Mouse (Mus musculus) myocyte (in vitro differentiated cells): ENCODE data around the gene Alkbh7. TPM values are rescaled to one million over a fixed set of nuclear protein-coding genes. Genes with fewer than 3 reads are reported as not detected.

Experiments
- H3K27me3 ChIP-seq: one replicate; pipeline ENCODE4 v1.6.1; 2011; ENCODE audit not compliant: control insufficient read depth, insufficient read depth, insufficient read length
- H3K36me3 ChIP-seq: one replicate; pipeline ENCODE4 v1.6.1; 2011; ENCODE audit not compliant: control insufficient read depth, insufficient read depth
- H3K4me2 ChIP-seq: one replicate; pipeline ENCODE4 v1.6.1; 2011; ENCODE audit warnings: low read depth, control low read depth
- H3K4me3 ChIP-seq: one replicate; pipeline ENCODE4 v1.5.1; 2011; ENCODE audit warnings: mild to moderate bottlenecking, control low read depth, moderate library complexity
- H3K79me2 ChIP-seq: one replicate; pipeline ENCODE4 v1.6.1; 2011; ENCODE audit not compliant: control insufficient read depth, insufficient read depth
- H3ac ChIP-seq: one replicate; pipeline ENCODE4 v1.6.1; 2011; ENCODE audit not compliant: control insufficient read depth, insufficient read length
- CEBPB ChIP-seq: IDR thresholded peaks from 2 replicates; pipeline ENCODE4 v1.6.1; 2011; ENCODE audit warnings: mild to moderate bottlenecking, moderate library complexity; ENCODE audit not compliant: poor library complexity, insufficient read depth, severe bottlenecking
- E2F4 ChIP-seq: IDR thresholded peaks from one replicate; pipeline ENCODE4 v1.6.1; 2011; ENCODE audit warnings: mild to moderate bottlenecking, control low read depth, moderate library complexity; ENCODE audit not compliant: insufficient read depth
- MAX ChIP-seq: IDR thresholded peaks from one replicate; pipeline ENCODE4 v1.6.1; 2011; ENCODE audit warnings: low read depth, mild to moderate bottlenecking, control low read depth
- MYOD1 ChIP-seq, 3 experiments: IDR thresholded peaks; one replicate each; pipeline ENCODE4 v1.6.1; 2011; ENCODE audit warnings: control low read depth in 2 of 3, low read depth in 2 of 3, mild to moderate bottlenecking in 2 of 3, moderate library complexity in 1 of 3; ENCODE audit not compliant: insufficient read length in 2 of 3, control insufficient read depth in 1 of 3
- MYOG ChIP-seq, 3 experiments: IDR thresholded peaks; one replicate each; pipeline ENCODE4 v1.6.1; 2011; ENCODE audit warnings: control low read depth in 2 of 3, low read depth in 2 of 3, mild to moderate bottlenecking in 2 of 3; ENCODE audit not compliant: insufficient read length in 2 of 3, control insufficient read depth in 1 of 3, insufficient read depth in 1 of 3
- POLR2A ChIP-seq: IDR thresholded peaks from one replicate; pipeline ENCODE4 v1.6.1; 2011; ENCODE audit warnings: low read depth, mild to moderate bottlenecking, control low read depth, moderate library complexity; ENCODE audit not compliant: insufficient read length
- POLR2AphosphoS2 ChIP-seq: IDR thresholded peaks from one replicate; pipeline ENCODE4 v1.6.1; 2011; ENCODE audit warnings: low read depth, control low read depth; ENCODE audit not compliant: insufficient read length
- REST ChIP-seq: IDR thresholded peaks from one replicate; pipeline ENCODE4 v1.6.1; 2011; ENCODE audit warnings: mild to moderate bottlenecking, control low read depth, moderate library complexity; ENCODE audit not compliant: insufficient read depth, insufficient read length
- SRF ChIP-seq: IDR thresholded peaks from one replicate; pipeline ENCODE4 v1.6.1; 2011; ENCODE audit warnings: low read depth; ENCODE audit not compliant: control insufficient read depth, insufficient read length
- TCF12 ChIP-seq: IDR thresholded peaks from one replicate; pipeline ENCODE4 v1.6.1; 2011; ENCODE audit warnings: mild to moderate bottlenecking, control low read depth; ENCODE audit not compliant: poor library complexity, insufficient read depth, severe bottlenecking
- TCF3 ChIP-seq: IDR thresholded peaks from one replicate; pipeline ENCODE4 v1.6.1; 2011; ENCODE audit warnings: low read depth, control low read depth; ENCODE audit not compliant: insufficient read length
- USF1 ChIP-seq: IDR thresholded peaks from one replicate; pipeline ENCODE4 v1.6.1; 2011; ENCODE audit warnings: low read depth, mild to moderate bottlenecking, control low read depth, moderate library complexity
- polyA plus RNA-seq: library from polyadenylated mRNA; unstranded; fragments of >200 nt; fragmentation: generic; extraction: Trizol; gene quantifications from one replicate; pipeline ENCODE4 v1.2.1, GENCODE M21; 2012; ENCODE audit warnings: missing spikeins

Alkbh7 gene
- polyA plus RNA-seq, 1 experiment: 61.9 TPM

- peak overlapping the region; percentile 89 for H3K4me2 ChIP-seq
- H3K4me3 ChIP-seq: peak overlapping the region; percentile 22
Observed at GRCm38 (mm10) chr17:57032854-57033253, 35.7 kb downstream of the Alkbh7 start.

GRCm38 (mm10) chr17:57038978-57039377 lies 41.8 kb downstream of the Alkbh7 start:
- TF ChIP-seq MAX (no peak), TCF12 (no peak), TCF3 (no peak), POLR2A (no peak), USF1 (no peak), E2F4 (no peak), SRF (no peak), REST (no peak), MYOG (IDR thresholded peaks at IDR 0.05; ENCODE audit: control insufficient read depth in 1 of 3, insufficient read depth in 1 of 3, insufficient read length in 2 of 3, low read depth in 2 of 3) (no peak), POLR2AphosphoS2 (no peak), MYOD1 (IDR thresholded peaks at IDR 0.05; ENCODE audit: control insufficient read depth in 1 of 3, insufficient read length in 2 of 3, low read depth in 2 of 3) (no peak), CEBPB (no peak)
- peaks cover 22% of the 10 kb centered on the region for H3K27me3 ChIP-seq
- H3K4me3 ChIP-seq: no peak overlapping the region
- no peak overlapping the region for H3ac ChIP-seq
- no peaks in the 10 kb centered on the region for H3K36me3 ChIP-seq
- H3K4me2 ChIP-seq: no peak overlapping the region
- H3K79me2 ChIP-seq: no peaks in the 10 kb centered on the region

More at GRCm38 (mm10) chr17:57032854-57033253, 35.7 kb downstream of the Alkbh7 start:
- TF ChIP-seq USF1 (no peak), SRF (no peak), MYOD1 (IDR thresholded peaks at IDR 0.05; ENCODE audit: control insufficient read depth in 1 of 3, insufficient read length in 2 of 3, low read depth in 2 of 3) (no peak), POLR2A (no peak)
- H3ac ChIP-seq: no peak overlapping the region
- peaks cover 4% of the 10 kb centered on the region for H3K36me3 ChIP-seq
- H3K79me2 ChIP-seq: peaks cover 30% of the 10 kb centered on the region
- H3K27me3 ChIP-seq: peaks cover 6% of the 10 kb centered on the region

DNA sequence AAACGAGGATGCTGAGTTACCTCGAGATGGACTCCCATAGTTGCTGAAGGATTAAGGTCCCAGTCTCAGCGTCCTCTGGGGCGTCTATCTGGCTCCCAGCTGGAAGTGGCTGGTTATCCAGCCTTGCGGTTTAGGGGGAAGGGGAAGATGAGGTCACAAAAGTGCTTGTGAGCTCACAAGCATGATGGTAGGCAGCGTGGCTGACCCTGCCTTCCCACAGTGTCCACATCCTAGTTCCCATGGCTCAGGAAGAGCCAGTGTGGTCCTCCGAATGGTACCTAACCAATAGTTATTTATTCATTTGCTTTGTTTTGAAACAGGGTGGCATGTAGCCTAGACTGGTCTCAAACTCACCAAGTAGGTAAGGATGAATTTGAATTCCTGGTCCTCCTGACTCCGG lies 44.4 kb downstream of the Alkbh7 start, which contains the start of gene Slc25a41:
Gene Slc25a41 (minus strand): TSS at position 101 of the 400 bp plus-strand sequence.
- H3ac ChIP-seq: no peak within 1 kb of the TSS
- H3K4me3 ChIP-seq: no peak within 1 kb of the TSS
- no peak within 1 kb of the TSS for H3K4me2 ChIP-seq
- H3K27me3 ChIP-seq: peaks cover 38% of the 10 kb centered on the region
- no peaks in the 10 kb centered on the region for H3K79me2 ChIP-seq
- TF ChIP-seq SRF (no peak), E2F4 (no peak), CEBPB (no peak), TCF3 (no peak), MAX (no peak), REST (no peak), POLR2AphosphoS2 (no peak), POLR2A (no peak)
- H3K36me3 ChIP-seq: no peaks in the 10 kb centered on the region

DNA sequence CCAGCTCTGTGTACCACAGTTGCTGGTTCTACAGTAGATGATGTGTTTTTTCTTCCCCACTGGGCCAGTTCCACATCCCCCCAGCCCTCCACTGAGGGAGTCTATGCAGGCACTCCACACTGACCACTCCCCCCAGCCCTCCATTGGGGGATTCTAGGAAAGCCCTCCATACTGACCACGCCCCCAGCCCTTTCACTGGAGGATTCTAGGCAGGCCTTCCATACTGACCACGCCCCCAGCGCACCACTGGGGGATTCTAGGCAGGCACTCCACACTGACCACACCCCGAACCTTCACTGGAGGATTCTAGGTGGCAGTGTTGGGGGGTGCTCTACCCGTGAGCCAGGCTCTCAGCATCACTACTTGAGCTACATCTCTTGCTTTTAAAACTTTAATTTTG lies 50.3 kb downstream of the Alkbh7 start:
- Histone ChIP-seq H3ac (no peak overlapping the region), H3K79me2 (no peaks in the 10 kb centered on the region), H3K4me2 (no peak overlapping the region), H3K4me3 (no peak overlapping the region), H3K36me3 (no peaks in the 10 kb centered on the region), H3K27me3 (peaks cover 22% of the 10 kb centered on the region)
- TF ChIP-seq POLR2A: no peak
- TF ChIP-seq USF1: no peak
- no peak for TF ChIP-seq TCF3
- TF ChIP-seq MYOG (IDR thresholded peaks at IDR 0.05; ENCODE audit: control insufficient read depth in 1 of 3, insufficient read depth in 1 of 3, insufficient read length in 2 of 3, low read depth in 2 of 3): no peak
- no peak for TF ChIP-seq TCF12
- no peak for TF ChIP-seq REST
- TF ChIP-seq SRF: no peak
- TF ChIP-seq MAX: no peak
- no peak for TF ChIP-seq E2F4
- TF ChIP-seq POLR2AphosphoS2: no peak
- TF ChIP-seq MYOD1 (IDR thresholded peaks at IDR 0.05; ENCODE audit: control insufficient read depth in 1 of 3, insufficient read length in 2 of 3, low read depth in 2 of 3): no peak

DNA sequence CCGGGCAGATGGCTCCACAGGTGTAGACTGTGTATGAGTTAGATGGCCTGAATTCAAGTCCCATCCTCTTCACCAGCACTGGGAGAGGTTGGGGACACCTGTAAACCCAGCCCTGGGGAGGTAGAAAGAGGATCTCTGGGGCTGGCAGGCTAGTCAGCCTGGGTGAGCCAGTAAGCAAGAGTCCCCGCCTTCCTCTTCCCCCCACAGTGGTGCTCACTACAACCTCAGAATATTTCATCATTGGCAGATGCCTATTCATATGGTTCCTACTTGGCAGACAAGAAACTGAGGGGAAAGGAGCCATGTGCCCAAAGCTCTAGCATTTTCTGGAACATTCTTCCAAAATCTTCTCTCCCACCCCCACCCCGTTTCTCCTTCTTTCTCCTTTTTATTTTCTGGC lies 51.7 kb downstream of the Alkbh7 start:
- Histone ChIP-seq H3K27me3 (peaks cover 22% of the 10 kb centered on the region), H3K4me3 (no peak overlapping the region), H3K36me3 (no peaks in the 10 kb centered on the region), H3ac (no peak overlapping the region), H3K4me2 (no peak overlapping the region), H3K79me2 (no peaks in the 10 kb centered on the region)
- TF ChIP-seq TCF12 (no peak), USF1 (no peak), POLR2AphosphoS2 (no peak), TCF3 (no peak), SRF (no peak), REST (no peak), E2F4 (no peak), CEBPB (no peak), POLR2A (no peak), MYOG (IDR thresholded peaks at IDR 0.05; ENCODE audit: control insufficient read depth in 1 of 3, insufficient read depth in 1 of 3, insufficient read length in 2 of 3, low read depth in 2 of 3) (no peak), MYOD1 (IDR thresholded peaks at IDR 0.05; ENCODE audit: control insufficient read depth in 1 of 3, insufficient read length in 2 of 3, low read depth in 2 of 3) (no peak), MAX (no peak)

Other genes with a start within 250 kb of the Alkbh7 start
- gene Nrtn, start 239.8 kb upstream of the Alkbh7 start, polyA plus RNA-seq: 0.78 TPM
- 38.7 TPM for gene Dus3l, start 232.6 kb upstream of the Alkbh7 start, polyA plus RNA-seq
- gene Prr22, start 227.1 kb upstream of the Alkbh7 start, polyA plus RNA-seq: 0.16 TPM
- 4.4 TPM for gene Rfx2, start 166.3 kb upstream of the Alkbh7 start, polyA plus RNA-seq
- not detected for gene Acsbg2, start 122.9 kb upstream of the Alkbh7 start, polyA plus RNA-seq
- 0.01 TPM for gene 1700061G19Rik, start 121.9 kb upstream of the Alkbh7 start, polyA plus RNA-seq
- 28.5 TPM for gene Mllt1, start 61.9 kb upstream of the Alkbh7 start, polyA plus RNA-seq
- not detected for gene Acer1, start 15.2 kb upstream of the Alkbh7 start, polyA plus RNA-seq
- 154 TPM for gene Clpp, start 7.0 kb upstream of the Alkbh7 start, polyA plus RNA-seq
- 1.1 TPM for gene Pspn, start 2.7 kb downstream of the Alkbh7 start, polyA plus RNA-seq
- gene Gtf2f1, start 13.9 kb downstream of the Alkbh7 start, polyA plus RNA-seq: 61.6 TPM
- 0.04 TPM for gene Gm17949, start 14.1 kb downstream of the Alkbh7 start, polyA plus RNA-seq
- gene Khsrp, start 34.2 kb downstream of the Alkbh7 start, polyA plus RNA-seq: 42.5 TPM
- not detected for gene Slc25a41, start 44.3 kb downstream of the Alkbh7 start, polyA plus RNA-seq
- gene Crb3, start 61.8 kb downstream of the Alkbh7 start, polyA plus RNA-seq: not detected
- 2.2 TPM for gene Slc25a23, start 62.5 kb downstream of the Alkbh7 start, polyA plus RNA-seq
- 0.04 TPM for gene Dennd1c, start 81.2 kb downstream of the Alkbh7 start, polyA plus RNA-seq
- 0.14 TPM for gene Tubb4a, start 90.4 kb downstream of the Alkbh7 start, polyA plus RNA-seq
- 7.0 TPM for gene Tnfsf9, start 108.0 kb downstream of the Alkbh7 start, polyA plus RNA-seq
- not detected for gene Cd70, start 152.4 kb downstream of the Alkbh7 start, polyA plus RNA-seq
- gene Tnfsf14, start 196.8 kb downstream of the Alkbh7 start, polyA plus RNA-seq: not detected
- 0.12 TPM for gene C3, start 230.8 kb downstream of the Alkbh7 start, polyA plus RNA-seq